Mouse (Mus musculus): Measurements from ENCODE around the gene Gpc2. TPM values are rescaled to one million over a fixed set of nuclear protein-coding genes. Genes with fewer than 3 reads are reported as not detected.

Gpc2 gene
- polyA plus RNA-seq, 1 experiment from 2014 or later = 15.0 TPM

GRCm38 (mm10) chr5:138280425-138280768 lies 592 bp upstream of the Gpc2 start:
- no peak overlapping the region; the same call in 1 of the 2 replicates for H3K9ac ChIP-seq (ENCODE audit: low read length)
- peak overlapping the region; percentile 75 for H3K4me2 ChIP-seq (ENCODE audit: low read depth, low read length)
- H3K4me1 ChIP-seq (ENCODE audit: control insufficient read depth, insufficient read depth, low read length) = peaks cover 20% of the 10 kb centered on the region; the same call in 1 of the 2 replicates
- no peak for ATAC-seq (ENCODE audit: insufficient read depth, low FRiP score)
- peak overlapping the region; percentile 49 for H3K4me3 ChIP-seq (replicated peaks; ENCODE audit: low read length)
- no peak overlapping the region; the same call in 1 of the 2 replicates for H3K27ac ChIP-seq (ENCODE audit: low read length)
- H3K9me3 ChIP-seq (replicated peaks; ENCODE audit: control insufficient read depth, low read length) = peaks cover 4% of the 10 kb centered on the region; the same call in 1 of the 2 replicates
- no peaks in the 10 kb centered on the region for H3K36me3 ChIP-seq (ENCODE audit: control insufficient read depth, insufficient read depth, low read length)
- WGBS = 22% methylated on average over 26 of the region's 26 CpGs
- H3K27me3 ChIP-seq (ENCODE audit: control insufficient read depth, insufficient read depth, low read length) = no peaks in the 10 kb centered on the region

DNA sequence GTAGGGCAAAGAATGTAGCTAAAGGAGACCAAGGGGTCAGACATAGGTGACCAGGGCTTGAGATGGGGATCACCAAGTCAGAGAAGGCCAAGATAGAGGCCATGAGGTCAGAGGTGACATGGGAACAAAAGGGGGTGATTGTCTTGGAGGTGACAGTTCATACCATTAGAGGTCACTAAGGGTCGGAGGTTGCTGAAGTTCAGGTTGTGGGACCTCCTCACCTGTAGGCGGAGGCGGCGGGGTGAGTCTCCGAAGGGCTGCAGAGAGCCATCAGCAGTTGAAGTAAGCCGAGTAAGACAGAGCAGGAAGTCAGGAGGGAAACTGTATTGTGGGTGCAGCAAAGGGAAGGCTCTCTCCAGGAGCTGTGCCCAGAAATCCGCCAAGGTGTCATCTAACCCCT lies 1.8 kb downstream of the Gpc2 start:
- 92% methylated on average over 7 of the region's 7 CpGs for WGBS
- no peaks in the 10 kb centered on the region for H3K27me3 ChIP-seq (ENCODE audit: control insufficient read depth, insufficient read depth, low read length)
- H3K4me2 ChIP-seq (ENCODE audit: low read depth, low read length) = no peak overlapping the region

GRCm38 (mm10) chr5:138275216-138276050 lies 4.4 kb downstream of the Gpc2 start:
- WGBS = 32% methylated on average over 41 of the region's 41 CpGs
- H3K4me3 ChIP-seq (replicated peaks; ENCODE audit: low read length) = peak overlapping the region; percentile 22; the same call in 1 of the 2 replicates
- H3K4me1 ChIP-seq (ENCODE audit: control insufficient read depth, insufficient read depth, low read length) = peaks cover 29% of the 10 kb centered on the region; the same call in 1 of the 2 replicates
- no peak for ATAC-seq (ENCODE audit: insufficient read depth, low FRiP score)
- no peaks in the 10 kb centered on the region for H3K27me3 ChIP-seq (ENCODE audit: control insufficient read depth, insufficient read depth, low read length)
- peak overlapping the region; percentile 53 for H3K27ac ChIP-seq (ENCODE audit: low read length)
- no peaks in the 10 kb centered on the region for H3K36me3 ChIP-seq (ENCODE audit: control insufficient read depth, insufficient read depth, low read length)
- peak overlapping the region; percentile 48 for H3K4me2 ChIP-seq (ENCODE audit: low read depth, low read length)
- peak overlapping the region; percentile 57 for H3K9ac ChIP-seq (ENCODE audit: low read length)
- H3K9me3 ChIP-seq (replicated peaks; ENCODE audit: control insufficient read depth, low read length) = peaks cover 1% of the 10 kb centered on the region; the same call in 1 of the 2 replicates

More for the DNA sequence above, 1.8 kb downstream of the Gpc2 start:
- Histone ChIP-seq H3K27ac (ENCODE audit: low read length) (no peak overlapping the region), H3K4me1 (ENCODE audit: control insufficient read depth, insufficient read depth, low read length) (peaks cover 23% of the 10 kb centered on the region; the same call in 1 of the 2 replicates), H3K9ac (ENCODE audit: low read length) (no peak overlapping the region), H3K4me3 (replicated peaks; ENCODE audit: low read length) (no peak overlapping the region), H3K9me3 (replicated peaks; ENCODE audit: control insufficient read depth, low read length) (peaks cover 4% of the 10 kb centered on the region; the same call in 1 of the 2 replicates), H3K36me3 (ENCODE audit: control insufficient read depth, insufficient read depth, low read length) (no peaks in the 10 kb centered on the region)
- ATAC-seq (ENCODE audit: insufficient read depth, low FRiP score) = no peak

- 73% methylated on average over 8 of the region's 8 CpGs for WGBS
These were observed 5.6 kb downstream of the Gpc2 start for GRCm38 (mm10) chr5:138274186-138274585.

GRCm38 (mm10) chr5:138272409-138272923 lies 7.3 kb downstream of the Gpc2 start, which contains the start of gene Gal3st4:
Gal3st4 (minus strand) TSS chr5:138272840.
- no peaks in the 10 kb centered on the region for H3K27me3 ChIP-seq (ENCODE audit: control insufficient read depth, insufficient read depth, low read length)
- 4% methylated on average over 12 of the region's 12 CpGs for WGBS
- no peaks in the 10 kb centered on the region for H3K36me3 ChIP-seq (ENCODE audit: control insufficient read depth, insufficient read depth, low read length)
- H3K9ac ChIP-seq (ENCODE audit: low read length) = peak within 1 kb of the TSS; percentile 68
- peaks cover 19% of the 10 kb centered on the region; the same call in 1 of the 2 replicates for H3K4me1 ChIP-seq (ENCODE audit: control insufficient read depth, insufficient read depth, low read length)
- no peaks in the 10 kb centered on the region for H3K9me3 ChIP-seq (replicated peaks; ENCODE audit: control insufficient read depth, low read length)
- H3K4me3 ChIP-seq (replicated peaks; ENCODE audit: low read length) = peak within 1 kb of the TSS; percentile 36
- peak within 1 kb of the TSS; percentile 49 for H3K4me2 ChIP-seq (ENCODE audit: low read depth, low read length)
- peak; percentile 59; the same call in 1 of the 2 replicates for ATAC-seq (ENCODE audit: insufficient read depth, low FRiP score)
- peak within 1 kb of the TSS; percentile 73 for H3K27ac ChIP-seq (ENCODE audit: low read length)

More at GRCm38 (mm10) chr5:138274186-138274585, 5.6 kb downstream of the Gpc2 start:
- H3K4me1 ChIP-seq (ENCODE audit: control insufficient read depth, insufficient read depth, low read length) = peaks cover 24% of the 10 kb centered on the region; the same call in 1 of the 2 replicates
- ATAC-seq (ENCODE audit: insufficient read depth, low FRiP score) = no peak
- H3K27me3 ChIP-seq (ENCODE audit: control insufficient read depth, insufficient read depth, low read length) = no peaks in the 10 kb centered on the region
- no peak overlapping the region for H3K9ac ChIP-seq (ENCODE audit: low read length)
- H3K9me3 ChIP-seq (replicated peaks; ENCODE audit: control insufficient read depth, low read length) = no peaks in the 10 kb centered on the region
- H3K36me3 ChIP-seq (ENCODE audit: control insufficient read depth, insufficient read depth, low read length) = no peaks in the 10 kb centered on the region
- no peak overlapping the region for H3K4me3 ChIP-seq (replicated peaks; ENCODE audit: low read length)
- no peak overlapping the region for H3K27ac ChIP-seq (ENCODE audit: low read length)
- H3K4me2 ChIP-seq (ENCODE audit: low read depth, low read length) = no peak overlapping the region

- H3K4me3 ChIP-seq (replicated peaks; ENCODE audit: low read length) = no peak overlapping the region
- WGBS = 50% methylated on average over 3 of the region's 3 CpGs
- no peaks in the 10 kb centered on the region for H3K9me3 ChIP-seq (replicated peaks; ENCODE audit: control insufficient read depth, low read length)
- H3K4me2 ChIP-seq (ENCODE audit: low read depth, low read length) = no peak overlapping the region
- no peak for ATAC-seq (ENCODE audit: insufficient read depth, low FRiP score)
- peaks cover 18% of the 10 kb centered on the region; the same call in 1 of the 2 replicates for H3K4me1 ChIP-seq (ENCODE audit: control insufficient read depth, insufficient read depth, low read length)
- H3K27ac ChIP-seq (ENCODE audit: low read length) = no peak overlapping the region
- no peaks in the 10 kb centered on the region for H3K27me3 ChIP-seq (ENCODE audit: control insufficient read depth, insufficient read depth, low read length)
- H3K36me3 ChIP-seq (ENCODE audit: control insufficient read depth, insufficient read depth, low read length) = no peaks in the 10 kb centered on the region
- no peak overlapping the region for H3K9ac ChIP-seq (ENCODE audit: low read length)
These were observed 8.6 kb downstream of the Gpc2 start for GRCm38 (mm10) chr5:138271232-138271631.

- Histone ChIP-seq H3K4me3 (replicated peaks; ENCODE audit: low read length) (no peak overlapping the region), H3K4me2 (ENCODE audit: low read depth, low read length) (no peak overlapping the region), H3K9me3 (replicated peaks; ENCODE audit: control insufficient read depth, low read length) (no peaks in the 10 kb centered on the region), H3K9ac (ENCODE audit: low read length) (no peak overlapping the region), H3K27ac (ENCODE audit: low read length) (no peak overlapping the region), H3K27me3 (ENCODE audit: control insufficient read depth, insufficient read depth, low read length) (no peaks in the 10 kb centered on the region), H3K4me1 (ENCODE audit: control insufficient read depth, insufficient read depth, low read length) (peaks cover 11% of the 10 kb centered on the region), H3K36me3 (ENCODE audit: control insufficient read depth, insufficient read depth, low read length) (no peaks in the 10 kb centered on the region)
- ATAC-seq (ENCODE audit: insufficient read depth, low FRiP score) = no peak
- 65% methylated on average over 4 of the region's 4 CpGs for WGBS
These were observed 10.8 kb downstream of the Gpc2 start for GRCm38 (mm10) chr5:138268980-138269379.

- 89% methylated on average over 3 of the region's 3 CpGs for whole genome bisulfite sequencing
- H3K27me3 ChIP-seq (ENCODE audit: control insufficient read depth, insufficient read depth, low read length) = no peaks in the 10 kb centered on the region
- no peak overlapping the region for H3K27ac ChIP-seq (ENCODE audit: low read length)
- H3K4me1 ChIP-seq (ENCODE audit: control insufficient read depth, insufficient read depth, low read length) = peaks cover 19% of the 10 kb centered on the region
- H3K9me3 ChIP-seq (replicated peaks; ENCODE audit: control insufficient read depth, low read length) = no peaks in the 10 kb centered on the region
- no peak overlapping the region for H3K4me2 ChIP-seq (ENCODE audit: low read depth, low read length)
- no peak overlapping the region for H3K4me3 ChIP-seq (replicated peaks; ENCODE audit: low read length)
- no peak overlapping the region for H3K9ac ChIP-seq (ENCODE audit: low read length)
- ATAC-seq (ENCODE audit: insufficient read depth, low FRiP score) = no peak
- no peaks in the 10 kb centered on the region for H3K36me3 ChIP-seq (ENCODE audit: control insufficient read depth, insufficient read depth, low read length)
These were observed 12.7 kb downstream of the Gpc2 start for GRCm38 (mm10) chr5:138267114-138267513.

GRCm38 (mm10) chr5:138265712-138266111 lies 14.1 kb downstream of the Gpc2 start:
- no peak for ATAC-seq (ENCODE audit: insufficient read depth, low FRiP score)
- WGBS = 96% methylated on average over 4 of the region's 4 CpGs
- no peaks in the 10 kb centered on the region for H3K9me3 ChIP-seq (replicated peaks; ENCODE audit: control insufficient read depth, low read length)
- H3K36me3 ChIP-seq (ENCODE audit: control insufficient read depth, insufficient read depth, low read length) = peaks cover 8% of the 10 kb centered on the region
- H3K4me2 ChIP-seq (ENCODE audit: low read depth, low read length) = no peak overlapping the region
- no peak overlapping the region for H3K4me3 ChIP-seq (replicated peaks; ENCODE audit: low read length)
- no peak overlapping the region for H3K27ac ChIP-seq (ENCODE audit: low read length)
- H3K27me3 ChIP-seq (ENCODE audit: control insufficient read depth, insufficient read depth, low read length) = no peaks in the 10 kb centered on the region
- peaks cover 17% of the 10 kb centered on the region for H3K4me1 ChIP-seq (ENCODE audit: control insufficient read depth, insufficient read depth, low read length)
- H3K9ac ChIP-seq (ENCODE audit: low read length) = no peak overlapping the region

Data from stomach, embryonic 16.5 days (tissue).